Mouse (Mus musculus) monocyte, adult 2 months (primary cell): ENCODE measurements at regions not wholly inside any gene's neighbourhood (a gene's known extent, or its start where the extent isn't known, plus 50 kb on each side); places are given as distances from the start of the nearest gene placed in this dataset.

Experiments used
- DNase-seq, 2 experiments: peaks; one replicate each; pipeline ENCODE4 v3.0.0; 2022; ENCODE audit warnings: low spot score in 2 of 2, low read depth in 1 of 2

DNA sequence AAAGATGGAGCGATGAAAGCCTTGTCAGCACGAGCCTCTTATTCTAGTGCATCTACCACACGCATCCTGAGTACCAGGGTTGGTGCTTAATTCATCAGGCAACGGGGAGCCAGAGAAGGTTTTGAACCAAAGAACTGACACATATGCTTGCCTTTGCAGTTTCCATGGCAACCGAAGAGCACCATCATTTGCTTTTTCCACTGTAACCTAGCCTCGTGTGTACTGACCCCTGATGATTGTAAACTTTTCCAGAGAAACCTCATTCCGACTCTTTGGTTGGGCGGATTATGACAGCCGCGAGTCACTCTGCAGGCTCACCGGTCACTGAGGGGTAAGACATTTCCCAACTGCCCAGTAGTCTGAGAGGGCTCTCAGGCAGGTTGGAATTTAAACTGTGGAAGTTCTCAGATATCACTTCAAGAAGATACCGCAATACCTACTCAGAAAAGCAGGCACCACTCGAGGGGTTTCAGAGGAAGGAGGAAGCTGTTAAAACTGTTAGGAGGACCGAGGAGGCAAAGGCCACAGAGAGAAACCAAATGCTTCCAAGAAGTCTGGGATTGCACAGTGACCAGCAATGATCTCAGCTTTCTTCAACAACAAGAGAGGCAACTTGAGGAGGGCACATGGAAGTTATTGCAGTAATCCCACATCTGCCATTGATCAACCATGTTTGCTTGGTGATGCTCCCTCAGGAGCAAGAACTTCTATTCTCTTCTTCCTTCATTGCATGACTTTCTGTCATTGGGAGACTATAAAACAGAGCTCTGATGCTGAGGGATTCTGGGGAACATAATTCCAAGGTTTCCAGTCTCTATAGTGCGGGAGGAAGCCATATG, 117.8 kb downstream of the Cartpt start:
- no peak for DNase-seq

- DNase-seq = no peak
These were observed 119.3 kb downstream of the Cartpt start for GRCm38 (mm10) chr13:99781616-99782015.

DNA sequence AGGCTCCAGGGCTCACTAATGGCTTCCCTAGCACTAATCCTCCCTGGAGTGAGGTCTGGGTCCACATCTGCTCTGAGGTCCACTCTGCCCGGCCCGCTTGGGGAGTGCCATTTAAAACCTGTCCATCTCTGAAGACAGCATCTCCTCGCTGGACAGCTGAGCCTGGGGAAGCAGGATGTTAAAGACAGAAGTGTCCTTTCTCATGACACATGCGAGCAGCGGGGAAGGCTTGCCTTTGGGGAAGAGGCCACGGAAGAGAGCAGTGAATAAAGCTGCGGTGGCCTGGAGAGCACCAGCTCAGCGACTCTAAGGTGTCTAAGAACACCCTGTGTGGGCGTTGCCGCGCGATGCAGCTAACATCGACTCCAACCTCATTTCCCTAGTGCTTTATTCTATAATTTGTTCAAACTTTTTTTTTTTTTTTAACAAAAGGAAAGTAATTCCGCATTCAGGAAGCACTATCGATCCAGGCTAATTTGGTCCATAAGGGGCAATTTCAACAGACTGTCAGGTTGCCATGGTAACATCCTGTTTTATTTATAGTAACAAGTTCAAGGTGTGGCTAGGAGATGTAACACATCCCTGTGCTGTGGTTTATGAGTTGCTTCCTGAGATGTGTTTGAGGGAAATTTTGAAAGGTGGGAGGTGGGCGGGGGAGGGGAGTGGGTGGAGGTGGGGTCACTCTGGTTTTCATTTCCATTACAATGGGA, 120.0 kb downstream of the Cartpt start:
- no peak for DNase-seq

DNA sequence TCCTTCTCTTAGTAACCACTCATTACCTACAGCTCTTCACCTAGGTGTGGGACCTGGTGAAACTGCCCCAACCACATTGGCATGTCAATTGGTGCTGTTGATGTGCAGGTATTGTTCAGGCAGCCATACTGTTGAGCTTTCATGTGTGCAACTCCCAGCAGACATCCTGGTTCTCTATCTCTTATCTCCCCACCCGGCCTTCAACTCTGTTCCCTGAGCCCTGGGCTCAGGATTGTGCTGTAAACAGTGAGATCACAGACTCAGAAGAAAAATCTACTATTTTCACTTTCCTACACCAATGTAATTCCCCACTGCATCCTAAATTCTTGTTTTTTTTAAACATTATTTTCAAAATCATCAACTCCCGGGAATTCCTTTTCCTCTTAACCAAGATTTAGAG, 122.1 kb downstream of the Cartpt start:
- no peak for DNase-seq

- DNase-seq = no peak
These were observed 123.2 kb downstream of the Cartpt start for GRCm38 (mm10) chr13:99777736-99778135.

GRCm38 (mm10) chr13:99765965-99766364, 134.9 kb downstream of the Cartpt start:
- no peak for DNase-seq

DNA sequence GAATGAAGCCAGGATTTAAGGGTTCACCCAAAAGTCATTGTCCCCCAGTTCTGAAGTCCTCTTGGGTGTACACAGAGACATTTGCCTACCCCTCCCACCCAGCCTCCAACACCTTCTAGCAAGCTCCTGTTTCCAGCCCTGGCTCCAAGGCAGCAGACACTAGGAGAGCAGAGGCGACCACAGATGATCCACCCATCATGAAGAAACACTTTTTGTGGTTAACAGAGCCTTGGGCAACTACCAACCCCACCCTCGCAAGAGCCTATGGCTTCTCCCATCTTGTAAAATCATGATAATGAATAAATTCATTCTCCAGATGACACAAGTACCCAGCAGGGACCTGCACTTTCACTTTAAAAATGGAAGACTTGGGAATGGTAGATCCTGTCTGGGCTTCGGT, 136.1 kb downstream of the Cartpt start:
- DNase-seq = peak in 1 of 2 experiments; percentile 4

DNA sequence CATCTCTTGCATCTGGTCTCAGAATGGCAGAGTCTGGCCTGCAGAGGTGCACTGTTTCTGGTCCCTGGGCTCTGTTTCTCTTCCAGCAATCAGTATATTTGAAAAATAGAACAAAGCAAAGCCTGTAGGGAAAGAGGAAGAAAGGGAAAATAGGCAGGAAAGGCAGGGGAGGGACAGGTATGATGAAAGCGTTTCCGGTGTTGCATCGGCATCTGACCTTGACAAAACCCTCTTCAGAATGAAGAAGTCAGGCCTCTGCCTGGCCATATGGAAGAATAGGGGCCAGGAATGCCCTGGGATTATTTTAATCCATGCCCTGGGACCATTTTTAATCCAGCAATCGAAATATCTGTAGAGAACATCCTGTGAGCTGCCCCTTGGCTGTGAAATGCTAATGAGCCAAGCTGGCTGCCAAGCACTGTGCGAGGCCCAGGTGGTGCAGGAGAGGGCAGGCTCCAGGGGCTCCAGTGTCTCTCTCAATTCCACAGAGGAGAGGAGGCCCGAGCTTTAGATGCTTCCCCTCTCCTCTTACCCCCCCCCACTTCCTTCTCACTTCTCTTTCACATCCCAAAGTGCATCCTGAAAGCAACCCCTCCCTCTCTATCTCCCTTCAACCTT, 136.7 kb downstream of the Cartpt start:
- no peak for DNase-seq

- DNase-seq = no peak
These were observed 139.0 kb downstream of the Cartpt start for GRCm38 (mm10) chr13:99761843-99762242.

DNA sequence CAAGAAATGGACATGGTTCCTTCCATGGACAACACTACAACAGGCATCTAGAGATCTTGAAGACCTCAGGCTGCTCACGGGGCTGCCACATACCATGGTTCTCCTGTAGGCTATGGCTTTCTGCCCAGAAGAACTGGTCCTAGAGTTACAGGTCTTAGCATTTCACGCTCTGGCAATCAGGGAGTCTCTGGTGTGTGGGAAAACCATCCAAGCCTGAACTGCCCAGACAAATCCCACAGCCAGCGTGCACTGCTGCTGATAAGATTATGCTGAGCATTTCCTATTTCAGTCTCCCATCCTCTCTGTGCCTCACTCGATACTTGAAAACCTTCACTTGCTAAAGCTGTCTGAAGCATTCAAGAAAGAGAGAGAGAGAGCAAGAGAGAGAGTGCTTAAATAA, 139.5 kb downstream of the Cartpt start:
- DNase-seq = no peak

DNA sequence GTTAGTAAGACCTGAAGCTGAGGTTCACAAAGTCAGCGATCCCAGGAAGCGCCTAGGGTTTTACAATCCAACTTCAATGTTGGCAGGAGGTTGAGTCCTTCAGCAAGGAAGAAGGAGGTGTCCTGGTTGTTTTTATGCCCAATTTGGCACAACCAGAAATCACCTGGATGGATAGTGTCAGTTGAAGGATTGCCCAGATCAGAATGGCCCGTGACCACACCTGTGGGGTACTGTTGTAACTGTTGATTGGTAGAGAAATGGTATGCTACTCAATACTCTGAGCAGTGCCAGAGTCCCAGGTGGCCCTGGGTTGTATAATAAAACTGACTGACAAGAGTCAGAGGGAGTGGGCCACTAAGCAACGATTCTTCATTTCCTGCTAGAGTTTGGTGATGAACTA, 140.2 kb downstream of the Cartpt start:
- DNase-seq = no peak

DNA sequence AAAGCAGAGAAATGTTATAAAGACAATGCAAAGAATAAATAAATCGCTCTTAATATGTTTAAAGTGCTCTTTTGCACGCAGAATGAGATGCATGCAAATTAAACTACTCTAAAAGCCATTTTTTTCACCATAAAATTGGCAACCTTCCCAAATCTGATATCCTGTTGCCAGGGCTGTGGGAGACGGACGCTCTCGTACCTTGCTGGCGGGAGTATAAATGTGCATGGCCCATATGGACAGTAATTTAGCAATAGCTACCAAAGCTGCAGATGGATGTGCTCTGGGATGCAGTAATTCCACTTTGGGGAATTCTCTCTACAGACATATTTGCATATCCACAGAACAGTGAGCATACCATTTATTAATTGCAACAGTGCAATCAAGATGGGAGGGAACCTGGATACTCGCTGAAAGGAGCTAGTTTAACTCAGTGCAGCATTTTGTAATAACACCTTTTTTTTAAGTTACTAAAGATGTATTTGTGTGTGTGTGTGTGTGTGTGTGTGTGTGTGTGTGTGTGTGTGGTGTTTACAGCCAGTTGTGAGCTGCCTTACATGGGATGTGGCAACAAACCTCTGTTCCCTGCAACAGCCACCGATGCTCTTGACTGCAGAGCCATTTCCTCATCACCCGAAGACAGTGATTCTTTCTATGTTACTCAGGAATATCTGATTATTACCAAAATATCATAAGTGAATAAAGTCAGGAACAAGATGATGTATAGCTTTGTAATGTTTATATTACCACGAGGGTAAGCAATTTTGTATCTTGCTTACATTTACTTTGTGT, 141.4 kb downstream of the Cartpt start:
- DNase-seq = no peak

- DNase-seq = no peak
These were observed 146.2 kb downstream of the Cartpt start for GRCm38 (mm10) chr13:99754701-99755100.

- DNase-seq = no peak
These were observed 146.6 kb downstream of the Cartpt start for GRCm38 (mm10) chr13:99754251-99754652.

- DNase-seq = no peak
These were observed 147.4 kb downstream of the Cartpt start for GRCm38 (mm10) chr13:99753526-99753925.

- no peak for DNase-seq
These were observed 150.2 kb downstream of the Cartpt start for GRCm38 (mm10) chr13:99750729-99751128.

DNA sequence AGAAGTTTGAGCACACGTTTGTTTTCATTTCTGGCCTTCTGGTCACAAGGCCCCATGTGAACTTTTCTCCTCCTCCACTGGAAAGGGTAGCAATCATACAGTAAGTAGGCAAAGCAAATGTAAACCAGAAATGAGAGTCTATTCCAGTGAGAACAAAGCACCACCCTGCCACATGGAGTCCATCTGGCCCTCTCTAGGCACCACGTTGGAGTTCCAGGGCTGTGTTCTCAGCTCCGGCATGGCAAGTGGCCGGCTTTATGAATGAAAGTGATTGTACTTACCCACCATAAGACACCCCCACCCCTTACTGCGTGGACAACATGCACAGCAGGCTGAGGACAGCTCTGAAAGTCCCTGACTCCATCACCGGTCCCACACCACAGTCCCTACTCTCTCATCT, 151.5 kb downstream of the Cartpt start:
- DNase-seq = no peak

DNA sequence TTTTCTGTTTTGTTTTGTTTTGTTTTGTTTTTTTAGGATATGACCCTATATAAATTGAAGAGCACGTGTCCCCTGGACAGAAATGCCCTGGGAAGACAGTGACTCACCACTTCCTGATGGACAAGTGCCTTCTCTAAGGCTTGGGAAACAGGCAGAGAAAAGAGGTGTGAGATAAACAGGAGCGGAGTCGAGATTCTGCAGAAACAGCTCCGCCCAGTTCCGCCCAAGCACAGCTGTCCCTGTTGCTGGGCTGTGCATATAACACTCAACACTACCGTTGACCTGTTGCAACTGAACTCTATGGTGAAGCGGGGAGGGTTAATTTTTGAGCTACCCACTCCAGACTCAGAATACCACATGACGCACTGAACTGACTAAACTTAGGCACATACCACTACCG, 152.8 kb downstream of the Cartpt start:
- DNase-seq = no peak

- peak in 1 of 2 experiments; percentile 9 for DNase-seq
These were observed 155.4 kb downstream of the Cartpt start for GRCm38 (mm10) chr13:99745526-99745925.

- DNase-seq = no peak
These were observed 156.1 kb downstream of the Cartpt start for GRCm38 (mm10) chr13:99744790-99745120.
